Mouse (Mus musculus) limb, embryonic 10.5 days (tissue): ENCODE measurements around the gene Pcif1. TPM values are rescaled to one million over a fixed set of nuclear protein-coding genes. Genes with fewer than 3 reads are reported as not detected.

Experiments
- DNase-seq: peaks from one replicate; pipeline ENCODE4 v3.0.0-alpha.2; 2017; ENCODE audit warnings: low spot score
- H3K27ac ChIP-seq: fragments of 300-500 bp; sonication (generic); 2 replicates; pipeline ENCODE4 v1.5.1; 2016; ENCODE audit warnings: mild to moderate bottlenecking
- H3K27me3 ChIP-seq: fragments of 300-500 bp; sonication (generic); 2 replicates; pipeline ENCODE4 v1.6.1; 2016; ENCODE audit warnings: low read depth, mild to moderate bottlenecking; ENCODE audit not compliant: poor library complexity, severe bottlenecking
- H3K36me3 ChIP-seq: fragments of 300-500 bp; sonication (generic); 2 replicates; pipeline ENCODE4 v1.6.1; 2016; ENCODE audit warnings: mild to moderate bottlenecking, moderate library complexity
- H3K4me1 ChIP-seq: fragments of 300-500 bp; sonication (generic); 2 replicates; pipeline ENCODE4 v1.6.1; 2016
- H3K4me3 ChIP-seq: fragments of 300-500 bp; sonication (generic); 2 replicates; pipeline ENCODE4 v1.5.1; 2016; ENCODE audit warnings: mild to moderate bottlenecking, moderate library complexity
- H3K9me3 ChIP-seq: fragments of 300-500 bp; sonication (generic); replicated peaks from 2 replicates; pipeline ENCODE4 v1.6.1; 2016; ENCODE audit warnings: mild to moderate bottlenecking
- WGBS: fragments of 180-500 bp; shearing (Covaris S2); methylation state at CpG from one replicate; pipeline ENCODE4 v1.1.7; 2016; 5-methylcytosine and 5-hydroxymethylcytosine counted together
- polyA plus RNA-seq: library from polyadenylated mRNA; unstranded; fragments of >200 nt; fragmentation: Nextera tagmentation; extraction: Ambion mirVana; gene quantifications from 2 replicates; pipeline ENCODE4 v1.2.1, GENCODE M21; 2016

Pcif1 gene
- polyA plus RNA-seq, 1 experiment from 2014 or later = 86.7 TPM

- Histone ChIP-seq H3K4me1 (no peaks in the 10 kb centered on the region), H3K36me3 (peaks cover 100% of the 10 kb centered on the region), H3K27ac (no peak overlapping the region), H3K4me3 (no peak overlapping the region), H3K9me3 (no peaks in the 10 kb centered on the region), H3K27me3 (no peaks in the 10 kb centered on the region)
- 90% methylated on average over 13 of the region's 13 CpGs for WGBS
- no peak for DNase-seq
These were observed 12.1 kb downstream of the Pcif1 start for GRCm38 (mm10) chr2:164891056-164891834.

- no peaks in the 10 kb centered on the region for H3K4me1 ChIP-seq
- peaks cover 100% of the 10 kb centered on the region for H3K36me3 ChIP-seq
- no peaks in the 10 kb centered on the region for H3K9me3 ChIP-seq
- 94% methylated on average over 15 of the region's 15 CpGs for WGBS
- no peaks in the 10 kb centered on the region for H3K27me3 ChIP-seq
- no peak overlapping the region for H3K4me3 ChIP-seq
- no peak for DNase-seq
- H3K27ac ChIP-seq = no peak overlapping the region
These were observed 13.0 kb downstream of the Pcif1 start for GRCm38 (mm10) chr2:164891908-164892695.

DNA sequence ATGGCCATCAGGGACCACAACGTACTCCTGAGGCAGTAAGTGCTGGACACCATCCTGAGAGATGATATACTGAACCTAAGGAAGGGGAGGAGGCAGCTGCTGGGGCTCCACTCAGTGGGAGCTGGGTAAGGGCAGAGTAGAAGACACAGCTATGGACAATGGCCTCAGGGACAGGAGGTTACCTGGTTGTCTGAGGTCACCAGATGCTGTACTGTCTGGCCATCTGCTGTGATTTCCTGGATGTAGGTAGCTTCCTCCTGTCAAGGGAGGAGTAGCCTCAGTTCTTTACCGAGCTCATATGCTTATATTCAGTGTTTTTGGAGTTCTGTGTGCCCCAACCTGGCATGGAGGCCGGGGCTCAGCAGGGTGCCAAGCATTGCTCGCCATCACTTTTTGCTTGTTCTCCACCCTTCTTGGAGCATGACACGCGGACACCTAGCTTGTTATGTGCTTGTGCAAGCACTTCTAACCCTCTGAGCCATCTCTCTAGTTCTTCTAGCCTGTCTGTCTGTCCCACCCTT, 13.7 kb downstream of the Pcif1 start:
- Histone ChIP-seq H3K27me3 (no peaks in the 10 kb centered on the region), H3K9me3 (no peaks in the 10 kb centered on the region), H3K4me3 (no peak overlapping the region), H3K27ac (no peak overlapping the region), H3K4me1 (no peaks in the 10 kb centered on the region), H3K36me3 (peaks cover 100% of the 10 kb centered on the region)
- no peak for DNase-seq
- 94% methylated on average over 6 of the region's 6 CpGs for WGBS

DNA sequence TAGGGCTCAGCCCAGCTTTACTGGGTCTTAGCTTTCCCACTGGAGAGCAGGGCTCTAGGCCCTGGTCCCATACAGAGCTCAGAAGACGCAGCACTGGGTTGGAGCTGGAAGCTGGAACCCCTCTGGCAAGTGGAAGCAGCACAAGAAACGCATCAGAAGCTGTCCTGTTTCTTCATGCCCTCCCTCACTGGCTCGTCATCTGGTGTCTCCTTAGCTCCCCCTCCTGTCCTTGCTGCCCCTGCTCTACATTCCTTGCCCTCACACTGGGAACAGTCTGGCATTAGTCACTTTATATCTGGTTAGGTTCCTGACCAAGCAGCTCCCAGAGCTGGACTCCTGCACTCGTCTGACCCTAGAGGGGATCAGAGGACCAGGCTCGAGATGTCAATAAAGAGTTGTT, 14.9 kb downstream of the Pcif1 start:
- H3K4me1 ChIP-seq = no peaks in the 10 kb centered on the region
- DNase-seq = no peak
- whole genome bisulfite sequencing = 74% methylated on average over 5 of the region's 5 CpGs
- no peak overlapping the region for H3K4me3 ChIP-seq
- H3K36me3 ChIP-seq = peaks cover 100% of the 10 kb centered on the region
- no peak overlapping the region for H3K27ac ChIP-seq
- no peaks in the 10 kb centered on the region for H3K27me3 ChIP-seq
- no peaks in the 10 kb centered on the region for H3K9me3 ChIP-seq

GRCm38 (mm10) chr2:164894644-164895043, 15.5 kb downstream of the Pcif1 start:
- H3K36me3 ChIP-seq = peaks cover 100% of the 10 kb centered on the region
- H3K9me3 ChIP-seq = no peaks in the 10 kb centered on the region
- WGBS = 80% methylated on average over 1 of the region's 1 CpGs
- no peaks in the 10 kb centered on the region for H3K4me1 ChIP-seq
- H3K27me3 ChIP-seq = no peaks in the 10 kb centered on the region
- DNase-seq = no peak
- no peak overlapping the region for H3K4me3 ChIP-seq
- H3K27ac ChIP-seq = no peak overlapping the region

DNA sequence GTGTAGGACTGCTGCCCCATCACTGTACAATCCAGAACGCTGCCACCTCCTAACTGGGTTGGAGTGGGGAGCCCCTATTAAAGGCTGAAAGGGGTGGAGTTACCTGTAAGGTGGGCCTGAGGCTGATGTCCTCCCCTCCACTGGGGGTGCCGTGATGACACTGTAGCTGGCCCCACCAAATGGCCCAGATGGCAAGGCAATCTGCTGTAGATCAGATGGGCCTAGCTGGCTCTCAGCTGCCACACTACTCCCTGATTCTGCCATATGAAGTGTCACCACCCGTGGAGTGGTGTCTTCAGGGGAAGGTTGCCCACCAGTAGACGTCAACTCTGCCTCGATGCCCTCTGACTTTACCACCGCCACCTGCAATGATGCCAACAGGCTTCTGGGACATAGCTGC, 16.8 kb downstream of the Pcif1 start:
- Histone ChIP-seq H3K4me3 (no peak overlapping the region), H3K27ac (no peak overlapping the region), H3K36me3 (peaks cover 100% of the 10 kb centered on the region), H3K27me3 (no peaks in the 10 kb centered on the region), H3K4me1 (no peaks in the 10 kb centered on the region), H3K9me3 (no peaks in the 10 kb centered on the region)
- DNase-seq = no peak
- 92% methylated on average over 6 of the region's 6 CpGs for WGBS

DNA sequence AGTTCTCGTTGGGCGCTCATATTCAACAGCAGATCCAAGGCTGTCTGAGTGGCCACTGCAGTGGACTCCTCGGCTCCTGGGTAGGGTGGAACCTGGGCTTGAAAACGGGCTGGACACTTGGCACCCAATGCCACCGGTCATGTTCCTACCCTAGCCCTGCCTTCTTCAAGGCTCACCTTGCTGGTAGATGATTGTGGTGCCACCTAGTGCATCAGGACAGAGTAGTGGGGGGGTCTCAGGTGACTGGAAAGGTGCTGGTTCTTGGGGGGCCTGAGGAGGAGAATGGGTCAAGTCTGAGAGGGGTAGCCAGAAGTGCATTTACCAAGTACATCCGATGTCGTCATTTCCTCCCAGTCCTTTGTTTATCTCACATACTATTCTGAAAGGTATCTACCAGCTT, 18.9 kb downstream of the Pcif1 start:
- H3K9me3 ChIP-seq = no peaks in the 10 kb centered on the region
- no peaks in the 10 kb centered on the region for H3K4me1 ChIP-seq
- H3K27me3 ChIP-seq = no peaks in the 10 kb centered on the region
- no peak overlapping the region for H3K4me3 ChIP-seq
- H3K27ac ChIP-seq = no peak overlapping the region
- H3K36me3 ChIP-seq = peaks cover 100% of the 10 kb centered on the region
- WGBS = 97% methylated on average over 7 of the region's 7 CpGs
- no peak for DNase-seq

DNA sequence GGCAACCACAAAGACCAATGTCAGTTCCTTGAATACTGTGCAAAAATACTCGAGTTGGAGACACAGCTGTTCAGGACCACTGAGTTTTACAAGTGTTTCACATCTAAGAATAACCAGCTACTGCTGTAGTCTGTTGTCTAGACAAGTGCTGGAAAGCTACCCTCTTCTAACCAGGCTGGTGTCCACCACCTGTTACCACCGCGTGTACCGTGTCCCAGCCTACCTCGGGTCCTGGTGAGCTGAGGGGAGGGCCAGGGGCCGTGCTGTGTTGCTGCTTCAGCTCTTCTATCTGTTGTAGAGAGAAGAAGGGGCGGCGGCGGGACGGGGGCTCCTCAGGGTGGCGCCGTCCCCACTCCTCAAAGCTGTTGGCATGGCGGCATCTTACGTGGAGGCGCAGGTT, 19.9 kb downstream of the Pcif1 start:
- H3K27me3 ChIP-seq = no peaks in the 10 kb centered on the region
- no peaks in the 10 kb centered on the region for H3K4me1 ChIP-seq
- no peak for DNase-seq
- H3K9me3 ChIP-seq = no peaks in the 10 kb centered on the region
- H3K36me3 ChIP-seq = peaks cover 100% of the 10 kb centered on the region
- 95% methylated on average over 15 of the region's 15 CpGs for WGBS
- H3K4me3 ChIP-seq = no peak overlapping the region
- no peak overlapping the region for H3K27ac ChIP-seq

- no peak for DNase-seq
- H3K27me3 ChIP-seq = no peaks in the 10 kb centered on the region
- H3K36me3 ChIP-seq = peaks cover 100% of the 10 kb centered on the region
- H3K27ac ChIP-seq = no peak overlapping the region
- 96% methylated on average over 16 of the region's 16 CpGs for WGBS
- no peak overlapping the region for H3K4me3 ChIP-seq
- H3K4me1 ChIP-seq = no peaks in the 10 kb centered on the region
- no peaks in the 10 kb centered on the region for H3K9me3 ChIP-seq
These were observed 20.8 kb downstream of the Pcif1 start for GRCm38 (mm10) chr2:164899723-164900459.

DNA sequence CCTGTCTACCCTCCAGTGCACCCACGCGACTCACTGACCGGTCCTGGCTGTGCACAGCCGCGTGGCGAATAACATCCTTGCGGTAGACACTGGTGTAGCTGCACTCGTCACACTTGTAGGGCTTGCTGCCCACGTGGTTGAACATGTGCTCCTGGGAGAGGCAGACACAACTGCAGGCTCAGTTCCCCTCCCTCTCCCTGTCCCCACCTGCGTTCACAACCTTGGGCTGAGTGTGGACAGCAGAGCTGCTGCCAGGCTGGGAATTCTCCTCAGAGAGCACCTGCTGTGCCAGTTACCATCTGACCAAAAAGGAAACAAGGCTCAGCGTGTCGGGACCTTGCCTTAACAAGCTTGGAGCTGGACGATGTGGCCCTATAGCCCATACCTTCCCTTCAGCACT, 22.3 kb downstream of the Pcif1 start:
- H3K27me3 ChIP-seq = no peaks in the 10 kb centered on the region
- no peak overlapping the region for H3K27ac ChIP-seq
- no peak for DNase-seq
- H3K9me3 ChIP-seq = peaks cover 3% of the 10 kb centered on the region; the same call in 1 of the 2 replicates
- 93% methylated on average over 13 of the region's 13 CpGs for WGBS
- no peaks in the 10 kb centered on the region for H3K4me1 ChIP-seq
- peaks cover 100% of the 10 kb centered on the region for H3K36me3 ChIP-seq
- H3K4me3 ChIP-seq = no peak overlapping the region

GRCm38 (mm10) chr2:164903496-164903895, 24.4 kb downstream of the Pcif1 start:
- Histone ChIP-seq H3K4me1 (no peaks in the 10 kb centered on the region), H3K27me3 (no peaks in the 10 kb centered on the region), H3K36me3 (peaks cover 100% of the 10 kb centered on the region), H3K4me3 (no peak overlapping the region), H3K9me3 (peaks cover 3% of the 10 kb centered on the region; the same call in 1 of the 2 replicates), H3K27ac (no peak overlapping the region)
- no peak for DNase-seq
- 78% methylated on average over 1 of the region's 1 CpGs for WGBS

GRCm38 (mm10) chr2:164906071-164906470, 27.0 kb downstream of the Pcif1 start:
- Histone ChIP-seq H3K4me3 (no peak overlapping the region), H3K27me3 (no peaks in the 10 kb centered on the region), H3K4me1 (peaks cover 16% of the 10 kb centered on the region), H3K9me3 (peaks cover 3% of the 10 kb centered on the region; the same call in 1 of the 2 replicates), H3K27ac (no peak overlapping the region), H3K36me3 (peaks cover 88% of the 10 kb centered on the region)
- 98% methylated on average over 4 of the region's 4 CpGs for WGBS
- no peak for DNase-seq
